Mouse (Mus musculus): ENCODE data around the gene Hsd3b1.
"Not testable (repeated sequence)": the region's sequence is repeated elsewhere in the genome, so short reads cannot be mapped to it uniquely, and the experiment has no call there.

The Hsd3b1 gene

DNA sequence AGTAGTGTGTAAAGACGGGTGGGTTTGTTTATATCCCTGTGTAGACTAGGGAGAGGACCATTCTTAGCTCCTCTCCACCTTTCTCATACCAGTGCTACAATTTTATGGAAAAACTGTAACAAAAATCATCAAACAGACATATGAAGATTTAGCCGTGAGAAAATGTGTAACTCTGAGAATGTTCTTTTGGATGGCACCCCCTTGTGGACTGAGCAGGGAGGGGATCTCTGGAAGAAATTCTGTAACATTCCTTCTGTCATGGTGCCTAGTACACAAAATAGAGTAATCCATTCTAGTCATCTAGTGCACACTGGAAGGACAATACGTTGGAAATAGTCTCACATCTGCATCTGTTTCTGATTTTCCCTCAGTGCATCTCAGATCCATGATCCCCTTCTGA is 54.6 kb downstream of the Hsd3b1 start:
- CTCF ChIA-PET, POLR2A ChIA-PET: not testable (repeated sequence)

Data from embryonic stem cell, embryonic (primary cell).